Mouse (Mus musculus) liver, adult 2 months (tissue): ENCODE data around the gene Clpp.

ENCODE experiments used
- CTCF ChIP-seq: fragments of 200-500 bp; IDR thresholded peaks from 2 replicates; pipeline ENCODE4 v1.5.1; 2011; ENCODE audit warnings: low read depth, low read length, control low read depth
- POLR2A ChIP-seq: fragments of 200-500 bp; IDR thresholded peaks from 2 replicates; pipeline ENCODE4 v1.6.1; 2011; ENCODE audit warnings: low read length, control low read depth; ENCODE audit not compliant: insufficient read depth; ENCODE audit errors: extremely low read depth

DNA sequence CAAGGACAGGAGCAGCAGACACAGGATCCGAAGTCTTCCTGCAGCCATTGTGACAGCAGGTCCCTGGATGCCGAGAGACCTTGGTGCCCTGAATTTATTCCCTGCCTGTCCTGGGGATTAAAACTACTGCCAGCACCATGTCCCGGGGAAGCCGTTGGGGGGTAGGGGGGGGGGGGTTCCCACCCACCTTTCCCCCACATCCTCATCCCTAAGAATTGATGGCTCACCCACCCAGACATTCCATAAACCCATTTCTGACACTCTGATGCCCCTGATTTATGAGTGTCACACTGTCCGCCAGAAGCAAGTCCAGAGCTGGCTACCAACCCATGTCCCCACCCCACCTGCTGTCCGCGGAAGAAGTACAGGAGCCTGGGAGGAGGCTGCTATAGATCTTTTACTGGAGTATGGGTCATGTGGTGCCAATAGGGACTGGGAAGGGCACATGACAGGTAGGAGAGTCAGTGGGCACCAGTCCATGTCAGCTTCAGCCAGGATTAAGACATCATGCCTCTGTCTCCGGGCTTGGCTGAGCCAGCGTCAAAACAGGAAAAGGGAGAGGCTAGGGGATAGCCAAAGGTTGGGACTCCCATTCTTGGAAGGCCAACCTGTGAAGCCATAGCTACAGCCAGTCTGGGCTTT lies 10.0 kb downstream of the Clpp start, which contains the start of gene Pspn:
- TF ChIP-seq POLR2A (no peak), CTCF (no peak)
